Mouse (Mus musculus) G1E (cell line): ENCODE data around the gene Pf4. TPM values are rescaled to one million over a fixed set of nuclear protein-coding genes. Genes with fewer than 3 reads are reported as not detected.
"Not testable (repeated sequence)": the region's sequence is repeated elsewhere in the genome, so short reads cannot be mapped to it uniquely, and the experiment has no call there.

Experiments used
- ATAC-seq: 2 replicates; pipeline ENCODE4 v1.8.0; 2016; ENCODE audit warnings: mild to moderate bottlenecking; ENCODE audit not compliant: insufficient number of reproducible peaks, poor library complexity, low FRiP score, severe bottlenecking; ENCODE audit errors: extremely low read depth
- DNase-seq: peaks from one replicate; pipeline ENCODE4 v3.0.0; 2012; ENCODE audit warnings: low spot score
- H3K27me3 ChIP-seq: 2 replicates; pipeline ENCODE4 v1.6.1; 2012; ENCODE audit warnings: mild to moderate bottlenecking, low read length, inconsistent platforms; ENCODE audit not compliant: insufficient read depth
- H3K36me3 ChIP-seq: replicated peaks from 2 replicates; pipeline ENCODE3; 2012; ENCODE audit warnings: mild to moderate bottlenecking, inconsistent platforms
- H3K4me1 ChIP-seq: 2 replicates; pipeline ENCODE4 v1.6.1; 2012; ENCODE audit warnings: low read depth, low read length, inconsistent platforms, mixed read lengths; ENCODE audit not compliant: insufficient read depth
- H3K4me3 ChIP-seq: 2 replicates; pipeline ENCODE4 v1.5.1; 2012; ENCODE audit warnings: low read depth, mild to moderate bottlenecking, inconsistent platforms, low read length, moderate library complexity, mixed read lengths
- H3K9me3 ChIP-seq: replicated peaks from 2 replicates; pipeline ENCODE4 v1.6.1; 2012; ENCODE audit warnings: inconsistent platforms
- CTCF ChIP-seq: IDR thresholded peaks from 2 replicates; pipeline ENCODE4 v1.5.1; 2012; ENCODE audit warnings: low read depth, low read length, inconsistent platforms, mixed read lengths
- GATA1 ChIP-seq: IDR thresholded peaks from 2 replicates; pipeline ENCODE4 v1.6.1; 2012; ENCODE audit warnings: borderline replicate concordance, low read length, inconsistent platforms, mixed read lengths
- GATA2 ChIP-seq: IDR thresholded peaks from 2 replicates; pipeline ENCODE4 v1.6.1; 2012; ENCODE audit warnings: low read depth, low read length, inconsistent platforms, borderline replicate concordance
- POLR2AphosphoS5 ChIP-seq: IDR thresholded peaks from 2 replicates; pipeline ENCODE4 v1.6.1; 2012; ENCODE audit warnings: low read depth, low read length, inconsistent platforms; ENCODE audit not compliant: insufficient replicate concordance
- TAL1 ChIP-seq: conservative IDR thresholded peaks from 2 replicates; pipeline ENCODE4 v1.6.1; 2012; ENCODE audit warnings: low read depth, low read length, inconsistent platforms, mixed read lengths
- polyA plus RNA-seq: library from polyadenylated mRNA; stranded (reverse); fragments of >175 nt; gene quantifications from 2 replicates; pipeline ENCODE4 v1.2.3, GENCODE M21; 2012
- total RNA-seq, 2 experiments: library from RNA; stranded (forward) in 1 of 2; stranded (reverse) in 1 of 2; fragments of 200-1000 nt in 1 of 2; fragments of >200 nt in 1 of 2; fragmentation: Nextera tagmentation in 1 of 2; gene quantifications; 2 replicates each; pipeline ENCODE4 v1.2.3; 2014 to 2017

Gene Pf4
- total and polyA plus RNA-seq, 3 experiments, result 6.8 to 73.3 (median 31.9) TPM

DNA sequence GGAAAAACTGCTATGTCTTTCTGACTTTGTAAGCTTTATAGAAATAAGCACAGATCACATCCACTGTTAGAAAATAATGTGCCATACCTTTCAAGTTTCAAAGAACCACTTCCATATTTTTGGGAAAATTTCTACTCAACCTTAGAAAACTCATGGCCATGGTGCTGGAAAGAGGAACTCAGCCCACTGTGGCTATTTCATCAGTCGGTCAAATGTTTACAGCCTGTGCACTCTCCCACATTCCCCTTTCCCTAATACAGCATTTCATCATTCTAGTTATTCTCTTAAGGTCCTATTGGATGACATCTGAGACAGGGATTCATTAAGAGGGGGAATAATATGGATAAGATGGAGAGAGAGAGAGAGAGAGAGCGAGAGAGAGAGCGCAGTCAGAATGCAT, 11.5 kb downstream of the Pf4 start:
- Histone ChIP-seq H3K36me3 (no peaks in the 10 kb centered on the region), H3K4me3 (no peak overlapping the region), H3K27me3 (no peaks in the 10 kb centered on the region), H3K4me1 (peaks cover 39% of the 10 kb centered on the region), H3K9me3 (no peaks in the 10 kb centered on the region)
- DNase-seq, result no peak
- TF ChIP-seq TAL1 (no peak), GATA1 (no peak), GATA2 (no peak), CTCF (no peak), POLR2AphosphoS5 (no peak)
- ATAC-seq, result no peak

DNA sequence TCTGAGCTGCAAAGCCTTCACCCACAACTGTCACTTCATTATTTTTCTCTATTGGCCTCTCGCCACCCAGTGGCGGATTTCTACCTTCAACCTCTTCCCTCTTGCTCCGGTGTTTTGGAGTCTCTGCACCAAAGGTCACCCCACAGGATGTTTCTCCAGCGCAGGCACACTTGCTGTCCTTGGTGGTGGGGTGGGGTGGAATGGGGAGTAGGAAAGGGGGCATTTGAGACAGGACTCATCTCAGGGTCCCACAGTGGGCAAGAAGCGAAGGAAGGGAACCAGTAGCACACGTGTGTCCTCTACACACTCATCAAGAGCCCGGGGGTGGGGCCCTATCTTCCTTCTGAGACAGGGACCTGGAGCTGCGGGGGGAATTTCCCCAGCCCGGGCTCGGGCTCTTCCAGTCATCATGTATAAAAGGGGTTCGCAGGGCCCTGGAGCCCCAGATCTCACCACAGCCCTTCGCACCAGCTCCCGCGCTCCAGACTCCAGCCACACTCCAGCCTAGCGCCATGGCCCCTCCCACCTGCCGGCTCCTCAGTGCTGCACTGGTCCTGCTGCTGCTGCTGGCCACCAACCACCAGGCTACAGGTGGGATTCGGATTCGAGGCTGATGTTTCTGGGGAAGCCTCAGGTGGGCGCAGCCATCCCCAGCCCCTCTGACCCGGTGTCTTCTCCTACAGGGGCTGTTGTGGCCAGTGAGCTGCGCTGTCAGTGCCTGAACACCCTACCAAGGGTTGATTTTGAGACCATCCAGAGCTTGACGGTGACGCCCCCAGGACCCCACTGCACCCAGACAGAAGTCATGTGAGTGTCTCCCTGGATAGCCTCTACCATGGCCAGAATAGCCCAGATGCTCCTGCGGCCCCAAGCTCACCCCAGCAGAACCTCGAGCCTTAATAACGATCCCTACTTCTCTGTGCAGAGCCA, 13.7 kb downstream of the Pf4 start, which contains the start of gene Cxcl3:
TSS of gene Cxcl3 (plus strand) at position 445 of the 930 bp plus-strand sequence.
- Histone ChIP-seq H3K27me3 (no peaks in the 10 kb centered on the region; the same call in 1 of the 2 replicates), H3K36me3 (no peaks in the 10 kb centered on the region), H3K9me3 (no peaks in the 10 kb centered on the region), H3K4me1 (peaks cover 32% of the 10 kb centered on the region), H3K4me3 (peak within 1 kb of the TSS; percentile 6; the same call in 1 of the 2 replicates)
- TF ChIP-seq CTCF (no peak), GATA2 (no peak), TAL1 (no peak), GATA1 (no peak)
- DNase-seq (peak; percentile 15), ATAC-seq (peak; percentile 57)

DNA sequence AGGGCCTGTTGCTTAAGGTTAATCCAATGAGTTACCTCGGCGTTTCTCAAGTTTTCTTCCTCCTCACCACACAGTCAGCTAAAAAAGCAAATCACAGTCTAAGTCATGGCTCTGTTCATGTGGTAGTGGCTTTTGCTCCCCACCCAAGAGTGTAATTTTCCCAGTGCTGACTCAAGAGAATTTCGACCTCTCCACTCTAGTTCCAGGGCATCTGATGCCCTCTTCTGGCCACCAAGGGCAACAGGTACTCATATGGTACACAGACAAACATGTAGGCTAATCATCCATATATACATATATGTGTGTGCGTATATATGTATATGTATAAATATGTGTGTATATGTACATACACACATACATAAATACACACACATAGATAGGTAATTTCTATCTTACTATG, 15.9 kb downstream of the Pf4 start:
- DNase-seq (peak; percentile 10), ATAC-seq (no peak; the same call in 1 of the 2 replicates)
- H3K4me3 ChIP-seq, result no peak overlapping the region
- H3K27me3 ChIP-seq, result peaks cover 7% of the 10 kb centered on the region; the same call in 1 of the 2 replicates
- no peaks in the 10 kb centered on the region for H3K9me3 ChIP-seq
- no peak for TF ChIP-seq GATA2
- TF ChIP-seq CTCF, result 0 out of 2 replicates have a peak, but pooled peaks have one; percentile 23
- H3K36me3 ChIP-seq, result no peaks in the 10 kb centered on the region
- peaks cover 24% of the 10 kb centered on the region for H3K4me1 ChIP-seq

DNA sequence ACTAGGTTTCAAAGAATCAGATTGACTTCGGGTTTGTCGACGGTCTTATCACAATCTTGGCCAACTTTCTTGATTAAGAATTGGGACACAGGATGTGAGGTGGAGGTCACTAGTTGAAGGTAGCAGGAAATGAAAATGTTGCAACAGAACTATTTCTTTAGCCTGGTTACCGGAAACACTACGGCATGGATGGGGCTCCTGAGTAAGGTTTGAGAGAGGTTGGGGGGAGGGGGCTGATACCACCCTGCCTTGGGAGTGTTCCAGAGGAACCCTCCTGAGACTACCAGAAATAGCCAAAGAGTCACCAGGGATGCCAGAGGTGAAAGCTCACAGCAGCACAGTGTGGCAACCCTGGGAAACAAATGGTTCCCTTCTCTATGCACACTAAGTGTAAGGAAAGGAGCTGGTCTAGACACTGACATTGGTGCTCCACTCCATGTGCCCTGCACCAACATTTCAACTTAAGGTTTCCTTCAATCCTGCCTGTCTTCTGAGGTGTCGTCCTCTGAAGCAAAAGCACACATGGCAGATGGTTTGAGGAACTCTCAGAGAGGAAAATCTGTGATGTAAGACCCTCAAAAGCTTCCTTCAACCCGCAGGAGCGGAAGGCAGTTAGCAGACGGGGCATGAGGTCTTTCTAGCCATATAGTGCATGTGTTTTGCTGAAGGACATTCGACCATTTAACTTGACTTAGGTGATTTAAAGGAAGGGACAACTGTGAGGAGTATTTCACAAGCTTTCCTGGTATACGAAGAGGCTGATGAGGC, 17.3 kb downstream of the Pf4 start:
- H3K36me3 ChIP-seq, result no peaks in the 10 kb centered on the region
- no peak for DNase-seq
- TF ChIP-seq GATA1 (no peak), TAL1 (no peak), POLR2AphosphoS5 (no peak), CTCF (no peak), GATA2 (no peak)
- ATAC-seq, result no peak
- H3K4me1 ChIP-seq, result peaks cover 20% of the 10 kb centered on the region
- peaks cover 7% of the 10 kb centered on the region; the same call in 1 of the 2 replicates for H3K27me3 ChIP-seq
- H3K4me3 ChIP-seq, result no peak overlapping the region
- H3K9me3 ChIP-seq, result no peaks in the 10 kb centered on the region

DNA sequence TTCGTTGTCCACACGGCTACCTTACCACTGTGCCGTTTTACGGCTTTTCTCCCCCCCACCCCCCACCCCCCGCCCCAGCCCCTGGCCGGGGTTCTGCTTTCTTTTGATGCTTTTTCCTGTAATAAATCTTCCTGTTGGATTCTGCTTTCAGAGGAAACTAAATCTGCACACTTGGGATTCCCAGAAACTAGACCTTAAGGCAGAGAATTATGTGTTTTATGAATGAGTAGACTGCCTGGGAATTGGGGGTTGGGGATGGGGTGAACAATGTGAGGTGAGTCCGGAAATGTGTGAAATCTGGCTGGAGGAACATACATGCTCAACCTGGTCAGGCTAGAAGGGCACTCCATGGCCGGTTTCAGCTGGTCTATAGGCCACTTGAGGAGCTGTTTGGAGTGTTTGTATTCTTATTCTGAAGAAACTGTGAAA, 17.9 kb downstream of the Pf4 start:
- Histone ChIP-seq H3K9me3 (no peaks in the 10 kb centered on the region), H3K4me1 (peaks cover 15% of the 10 kb centered on the region), H3K27me3 (peaks cover 7% of the 10 kb centered on the region; the same call in 1 of the 2 replicates), H3K36me3 (no peaks in the 10 kb centered on the region), H3K4me3 (no peak overlapping the region)
- ATAC-seq, result no peak
- DNase-seq, result no peak
- TF ChIP-seq TAL1 (no peak), CTCF (no peak), GATA2 (no peak), GATA1 (no peak), POLR2AphosphoS5 (no peak)

DNA sequence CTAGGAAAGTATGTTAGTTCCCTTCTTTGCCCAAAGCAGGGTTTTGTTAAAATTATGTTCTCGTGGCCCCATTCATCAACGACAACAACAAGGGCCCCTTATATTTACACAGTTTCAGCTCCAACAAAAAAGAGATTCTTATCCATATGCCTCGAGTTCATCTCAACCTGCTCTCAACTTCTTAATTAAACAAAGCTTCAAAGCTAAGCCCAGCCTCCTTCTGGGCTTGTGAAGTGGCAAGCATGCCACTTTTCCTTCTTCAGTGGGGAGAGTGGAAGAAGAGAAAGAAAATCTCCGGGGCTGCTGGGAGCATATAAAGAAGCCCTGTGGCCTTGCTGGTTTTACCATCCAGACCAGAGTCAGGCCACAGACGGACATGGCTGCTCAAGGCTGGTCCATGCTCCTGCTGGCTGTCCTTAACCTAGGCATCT, 22.0 kb downstream of the Pf4 start, which contains the start of gene Cxcl15:
TSS of gene Cxcl15 (plus strand) at position 340 of the 431 bp plus-strand sequence.
- peaks cover 7% of the 10 kb centered on the region; the same call in 1 of the 2 replicates for H3K27me3 ChIP-seq

DNA sequence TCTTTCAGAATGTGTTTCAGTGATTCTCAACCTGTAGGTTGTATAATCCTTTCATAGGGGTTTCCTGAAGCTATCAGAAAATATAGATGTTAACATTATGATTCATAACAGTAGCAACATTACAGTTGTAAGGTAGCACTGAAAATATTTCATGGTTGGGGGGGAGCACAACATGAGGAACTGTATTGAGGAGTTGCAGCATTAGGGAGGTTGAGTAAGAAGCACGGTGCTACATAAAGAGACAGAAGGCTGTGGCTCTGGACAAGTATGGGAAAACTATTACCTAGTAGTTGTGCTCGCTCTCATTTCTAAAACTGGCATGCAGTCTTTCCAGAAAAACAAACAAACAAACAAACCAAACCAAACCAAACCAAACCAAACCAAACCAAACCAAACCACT, 23.2 kb downstream of the Pf4 start:
- not testable (repeated sequence) for H3K36me3 ChIP-seq, H3K4me1 ChIP-seq, ATAC-seq

More for the DNA sequence above, 22.0 kb downstream of the Pf4 start, which contains the start of gene Cxcl15:
- Histone ChIP-seq H3K4me1 (no peaks in the 10 kb centered on the region), H3K36me3 (no peaks in the 10 kb centered on the region), H3K9me3 (no peaks in the 10 kb centered on the region), H3K4me3 (no peak within 1 kb of the TSS)
- no peak for ATAC-seq
- TF ChIP-seq POLR2AphosphoS5 (no peak), GATA1 (no peak), TAL1 (no peak), CTCF (no peak), GATA2 (no peak)
- no peak for DNase-seq

More for the DNA sequence above, 23.2 kb downstream of the Pf4 start:
- H3K27me3 ChIP-seq, H3K9me3 ChIP-seq, H3K4me3 ChIP-seq, DNase-seq: not testable (repeated sequence)
